Mouse (Mus musculus) layer of hippocampus, adult 9-10 months (tissue): Measurements from ENCODE around the gene Tspan12.

ENCODE experiments used
- DNase-seq: peaks from one replicate; pipeline ENCODE4 v3.0.0; 2022; ENCODE audit warnings: low spot score

The Tspan12 gene

GRCm38 (mm10) chr6:21769447-21769809, 82.9 kb downstream of the Tspan12 start:
- no peak for DNase-seq

DNA sequence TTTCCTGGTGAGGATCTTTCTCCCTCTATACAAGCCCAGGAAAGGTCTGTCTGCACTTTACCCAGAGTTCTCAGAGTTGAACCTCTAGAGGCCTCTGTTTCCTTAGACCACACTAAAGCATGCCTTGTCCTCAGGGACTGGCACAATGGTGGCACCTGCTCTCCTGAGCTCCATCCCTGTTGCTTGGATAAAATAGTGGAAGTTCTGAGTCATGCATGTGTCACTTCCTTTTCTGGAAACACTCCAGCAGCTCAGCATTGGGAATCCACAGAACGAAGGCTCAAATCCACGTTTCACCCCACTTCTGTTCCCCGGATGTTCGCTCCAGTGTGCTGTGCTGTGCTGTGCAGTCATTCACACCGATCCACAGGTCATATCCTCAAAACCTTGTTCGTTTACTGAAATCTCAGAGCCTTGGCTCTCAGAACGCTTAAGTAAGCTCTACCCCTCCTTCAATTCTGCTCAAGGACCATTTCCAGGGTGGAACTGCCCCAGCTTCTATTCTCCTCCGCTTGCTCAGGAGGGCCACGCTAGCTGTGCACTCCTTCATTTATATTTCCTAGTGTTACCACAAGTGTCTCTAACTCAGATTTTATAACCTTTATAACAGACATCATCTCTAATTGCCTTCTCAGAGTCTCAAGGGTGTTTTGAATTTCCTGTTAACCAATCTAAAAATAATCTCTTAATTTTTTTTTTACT, 83.4 kb downstream of the Tspan12 start:
- no peak for DNase-seq

DNA sequence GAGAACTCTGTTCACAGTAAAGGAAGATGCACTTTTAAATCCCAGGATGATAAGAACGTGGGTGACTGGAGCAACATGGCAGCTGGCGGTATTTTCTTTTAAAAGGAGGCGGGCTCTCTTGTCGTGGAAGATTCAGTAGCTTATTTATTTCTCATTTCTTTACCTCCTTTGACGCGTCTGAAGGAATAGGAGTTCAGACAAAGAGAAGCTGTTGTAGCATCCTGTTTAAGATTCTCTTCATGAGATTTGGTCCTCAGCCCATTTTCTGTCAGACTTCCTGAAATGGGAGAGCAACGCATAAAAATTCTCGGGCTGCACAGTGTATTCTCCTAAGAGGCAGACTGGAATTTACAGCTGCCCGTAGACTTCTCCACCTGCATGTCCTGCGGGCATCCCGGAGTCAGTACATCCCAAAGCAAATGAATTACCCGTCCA, 84.5 kb downstream of the Tspan12 start:
- no peak for DNase-seq

GRCm38 (mm10) chr6:21747536-21747935, 104.8 kb downstream of the Tspan12 start:
- DNase-seq: no peak

GRCm38 (mm10) chr6:21744615-21745266, 107.6 kb downstream of the Tspan12 start:
- no peak for DNase-seq

DNA sequence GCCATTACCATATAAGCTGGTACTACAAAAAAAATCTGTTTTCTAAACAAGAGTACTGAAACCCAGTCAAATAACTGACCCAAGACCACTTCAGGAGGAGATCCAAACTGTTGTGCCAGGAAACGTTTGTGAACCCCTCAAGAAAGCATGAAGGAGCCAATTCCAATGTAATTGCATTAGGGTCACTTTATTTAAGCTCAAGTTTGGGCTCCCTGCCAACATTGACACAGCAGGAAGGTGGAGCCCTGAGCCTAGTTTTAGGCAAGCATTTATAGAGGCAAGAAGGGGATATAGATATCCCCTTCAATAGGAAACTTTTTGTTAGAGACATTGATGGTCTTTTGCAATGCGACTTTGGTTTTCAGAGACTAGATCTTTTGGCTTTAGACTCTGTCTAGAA, 111.7 kb downstream of the Tspan12 start:
- no peak for DNase-seq

- no peak for DNase-seq
These were observed 130.1 kb downstream of the Tspan12 start for GRCm38 (mm10) chr6:21722238-21722637.
